Mouse (Mus musculus): ENCODE data around the gene Prdm5. TPM values are rescaled to one million over a fixed set of nuclear protein-coding genes. Genes with fewer than 3 reads are reported as not detected.

Prdm5 gene
- polyA plus RNA-seq, 1 experiment = 2.2 TPM

GRCm38 (mm10) chr6:65906657-65907182 is 127.9 kb downstream of the Prdm5 start:
- Histone ChIP-seq H3K4me3 (replicated peaks; ENCODE audit: extremely low read depth, low read depth, low read length) (no peak overlapping the region), H3K4me1 (ENCODE audit: control insufficient read depth, insufficient read depth, low read length) (no peaks in the 10 kb centered on the region)
- 56% methylated on average over 2 of the region's 2 CpGs for WGBS
- no peak for DNase-seq
- TF ChIP-seq POLR2A (IDR thresholded peaks at IDR 0.05; ENCODE audit: borderline replicate concordance, extremely low read depth, low read depth, low read length) (no peak), CTCF (IDR thresholded peaks at IDR 0.05; ENCODE audit: insufficient read depth, low read length) (no peak)

- Histone ChIP-seq H3K4me1 (ENCODE audit: control insufficient read depth, insufficient read depth, low read length) (no peaks in the 10 kb centered on the region), H3K4me3 (replicated peaks; ENCODE audit: extremely low read depth, low read depth, low read length) (no peak overlapping the region)
- 85% methylated on average over 5 of the region's 5 CpGs for WGBS
- no peak for TF ChIP-seq CTCF (IDR thresholded peaks at IDR 0.05; ENCODE audit: insufficient read depth, low read length)
- no peak for TF ChIP-seq POLR2A (IDR thresholded peaks at IDR 0.05; ENCODE audit: borderline replicate concordance, extremely low read depth, low read depth, low read length)
- no peak for DNase-seq
These were observed 136.6 kb downstream of the Prdm5 start for GRCm38 (mm10) chr6:65915421-65915820.

DNA sequence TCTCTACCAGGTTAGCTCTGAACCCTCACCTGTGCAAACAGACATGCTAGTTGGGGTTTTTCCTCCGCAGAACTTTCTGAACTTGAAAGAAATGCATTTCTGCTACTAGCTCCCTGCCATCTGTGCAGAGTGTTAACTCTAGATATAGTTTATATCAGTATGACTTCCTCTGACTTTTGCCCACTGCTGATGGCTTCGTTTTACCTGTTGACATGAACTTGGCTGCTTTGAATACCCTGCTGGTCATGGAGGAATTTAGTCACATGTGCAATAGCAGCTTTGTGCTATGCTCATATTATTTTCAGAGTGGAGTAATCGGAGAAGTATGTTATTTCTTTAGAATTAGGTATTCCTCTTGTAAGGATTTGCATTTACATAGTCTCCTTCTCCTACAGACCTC is 142.9 kb downstream of the Prdm5 start:
- WGBS = 73% methylated on average over 3 of the region's 3 CpGs
- no peak for DNase-seq
- no peak for TF ChIP-seq CTCF (IDR thresholded peaks at IDR 0.05; ENCODE audit: insufficient read depth, low read length)
- no peak for TF ChIP-seq POLR2A (IDR thresholded peaks at IDR 0.05; ENCODE audit: borderline replicate concordance, extremely low read depth, low read depth, low read length)

GRCm38 (mm10) chr6:65923501-65924084 is 144.8 kb downstream of the Prdm5 start:
- no peaks in the 10 kb centered on the region for H3K4me1 ChIP-seq (ENCODE audit: control insufficient read depth, insufficient read depth, low read length)
- 84% methylated on average over 4 of the region's 4 CpGs for WGBS
- H3K4me3 ChIP-seq (replicated peaks; ENCODE audit: extremely low read depth, low read depth, low read length) = no peak overlapping the region
- no peak for DNase-seq
- TF ChIP-seq CTCF (IDR thresholded peaks at IDR 0.05; ENCODE audit: insufficient read depth, low read length) (no peak), POLR2A (IDR thresholded peaks at IDR 0.05; ENCODE audit: borderline replicate concordance, extremely low read depth, low read depth, low read length) (no peak)

More for the DNA sequence above, 142.9 kb downstream of the Prdm5 start:
- Histone ChIP-seq H3K4me3 (replicated peaks; ENCODE audit: extremely low read depth, low read depth, low read length) (no peak overlapping the region), H3K4me1 (ENCODE audit: control insufficient read depth, insufficient read depth, low read length) (no peaks in the 10 kb centered on the region)

- Histone ChIP-seq H3K4me1 (ENCODE audit: control insufficient read depth, insufficient read depth, low read length) (no peaks in the 10 kb centered on the region), H3K4me3 (replicated peaks; ENCODE audit: extremely low read depth, low read depth, low read length) (no peak overlapping the region)
- DNase-seq = no peak
- TF ChIP-seq CTCF (IDR thresholded peaks at IDR 0.05; ENCODE audit: insufficient read depth, low read length) (no peak), POLR2A (IDR thresholded peaks at IDR 0.05; ENCODE audit: borderline replicate concordance, extremely low read depth, low read depth, low read length) (no peak)
- WGBS = 83% methylated on average over 3 of the region's 3 CpGs
These were observed 147.0 kb downstream of the Prdm5 start for GRCm38 (mm10) chr6:65925737-65926333.

DNA sequence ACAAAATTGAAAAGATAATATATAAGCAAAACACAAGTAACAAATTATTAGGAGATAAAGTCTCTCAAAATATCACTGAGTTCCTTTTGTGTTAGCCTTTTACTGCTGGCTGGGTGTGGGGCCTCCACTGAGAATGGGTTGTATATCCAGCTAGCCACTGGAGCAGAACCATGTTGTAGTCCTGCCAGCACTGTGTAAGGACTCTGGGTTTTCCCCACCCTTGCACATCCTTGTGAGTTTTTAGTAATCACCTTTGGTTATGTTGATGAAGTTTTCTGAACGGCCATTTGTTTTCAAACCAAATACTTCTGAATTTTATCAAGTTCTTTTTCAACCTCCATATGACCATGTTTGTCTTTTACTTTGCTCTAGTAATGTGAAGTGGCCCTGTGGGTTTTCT is 151.7 kb downstream of the Prdm5 start:
- DNase-seq = no peak
- no peak overlapping the region for H3K4me3 ChIP-seq (replicated peaks; ENCODE audit: extremely low read depth, low read depth, low read length)
- no peak for TF ChIP-seq POLR2A (IDR thresholded peaks at IDR 0.05; ENCODE audit: borderline replicate concordance, extremely low read depth, low read depth, low read length)
- TF ChIP-seq CTCF (IDR thresholded peaks at IDR 0.05; ENCODE audit: insufficient read depth, low read length) = no peak
- 67% methylated on average over 1 of the region's 1 CpGs for WGBS
- no peaks in the 10 kb centered on the region for H3K4me1 ChIP-seq (ENCODE audit: control insufficient read depth, insufficient read depth, low read length)

- no peak overlapping the region for H3K4me3 ChIP-seq (replicated peaks; ENCODE audit: extremely low read depth, low read depth, low read length)
- DNase-seq = no peak
- 73% methylated on average over 1 of the region's 1 CpGs for WGBS
- TF ChIP-seq CTCF (IDR thresholded peaks at IDR 0.05; ENCODE audit: insufficient read depth, low read length) (no peak), POLR2A (IDR thresholded peaks at IDR 0.05; ENCODE audit: borderline replicate concordance, extremely low read depth, low read depth, low read length) (no peak)
- H3K4me1 ChIP-seq (ENCODE audit: control insufficient read depth, insufficient read depth, low read length) = no peaks in the 10 kb centered on the region
These were observed 154.0 kb downstream of the Prdm5 start for GRCm38 (mm10) chr6:65932776-65933175.

DNA sequence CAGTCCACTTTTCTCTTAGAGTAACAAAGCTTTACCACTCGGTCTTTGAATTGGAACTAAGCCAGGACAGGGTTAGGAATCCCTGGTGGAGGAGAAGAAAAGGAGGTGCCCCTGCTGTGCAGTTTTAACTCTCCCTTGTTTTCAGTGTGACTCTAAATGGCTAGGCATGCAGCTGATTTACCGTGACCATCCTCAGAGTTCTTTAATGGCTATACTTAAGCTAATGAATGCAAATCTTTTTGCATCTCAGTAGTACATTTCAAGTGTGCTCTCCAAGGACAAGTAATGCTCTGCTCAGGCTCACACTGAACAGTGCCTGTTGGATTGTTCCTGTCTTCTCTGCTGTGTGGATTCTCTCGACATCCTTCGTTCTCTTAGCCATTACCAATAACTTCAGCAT is 154.4 kb downstream of the Prdm5 start:
- DNase-seq = no peak
- TF ChIP-seq POLR2A (IDR thresholded peaks at IDR 0.05; ENCODE audit: borderline replicate concordance, extremely low read depth, low read depth, low read length) (no peak), CTCF (IDR thresholded peaks at IDR 0.05; ENCODE audit: insufficient read depth, low read length) (no peak)
- 70% methylated on average over 4 of the region's 4 CpGs for WGBS
- no peaks in the 10 kb centered on the region for H3K4me1 ChIP-seq (ENCODE audit: control insufficient read depth, insufficient read depth, low read length)
- H3K4me3 ChIP-seq (replicated peaks; ENCODE audit: extremely low read depth, low read depth, low read length) = no peak overlapping the region

DNA sequence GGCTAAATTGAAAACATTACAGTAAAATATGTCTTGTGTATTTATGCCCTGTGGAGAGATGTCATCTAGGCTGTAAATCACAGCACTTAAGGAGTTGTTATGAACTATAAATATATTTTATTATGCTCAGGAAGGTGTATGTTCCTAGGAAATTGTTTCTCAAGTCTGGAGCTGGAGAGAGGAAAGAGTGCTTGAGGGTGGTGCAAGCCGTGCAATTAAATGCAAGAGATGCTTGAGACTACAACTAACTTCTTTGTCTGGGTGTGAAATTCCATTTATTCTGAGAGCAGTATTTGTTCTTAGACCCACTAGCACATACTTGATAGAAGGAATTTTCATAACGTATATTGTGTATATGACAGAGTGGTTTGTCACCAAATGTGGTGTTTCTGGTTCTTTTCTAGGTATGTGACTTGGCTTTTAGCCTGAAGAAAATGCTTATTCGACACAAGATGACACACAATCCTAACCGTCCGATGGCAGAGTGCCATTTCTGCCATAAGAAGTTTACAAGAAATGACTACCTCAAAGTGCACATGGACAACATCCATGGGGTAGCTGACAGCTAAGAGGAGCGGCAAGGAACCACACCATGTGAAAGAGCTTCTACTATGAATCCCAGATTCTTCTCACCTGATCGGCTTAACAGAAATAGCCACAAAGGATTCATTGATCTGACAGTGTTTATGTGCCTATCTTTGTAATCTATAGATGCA is 156.9 kb downstream of the Prdm5 start:
- Histone ChIP-seq H3K4me1 (ENCODE audit: control insufficient read depth, insufficient read depth, low read length) (no peaks in the 10 kb centered on the region), H3K4me3 (replicated peaks; ENCODE audit: extremely low read depth, low read depth, low read length) (no peak overlapping the region)
- TF ChIP-seq POLR2A (IDR thresholded peaks at IDR 0.05; ENCODE audit: borderline replicate concordance, extremely low read depth, low read depth, low read length) (no peak), CTCF (IDR thresholded peaks at IDR 0.05; ENCODE audit: insufficient read depth, low read length) (no peak)
- no peak for DNase-seq
- WGBS = 59% methylated on average over 7 of the region's 7 CpGs

All from lung, adult 2 months (tissue).